Mouse (Mus musculus) hindbrain, postnatal 0 days (tissue): ENCODE results near the gene Rprd1b. TPM values are rescaled to one million over a fixed set of nuclear protein-coding genes. Genes with fewer than 3 reads are reported as not detected.

ENCODE experiments used
- ATAC-seq: fragments of 200-750 bp; cut with Nextera tagmentation; 2 replicates; pipeline ENCODE4 v1.8.0; 2017; ENCODE audit warnings: mild to moderate bottlenecking, moderate TSS enrichment, moderate library complexity
- DNase-seq: peaks from one replicate; pipeline ENCODE4 v3.0.0-alpha.2; 2015; ENCODE audit warnings: low spot score
- H3K27ac ChIP-seq: fragments of 300-500 bp; sonication (generic); 2 replicates; pipeline ENCODE4 v1.5.1; 2014; ENCODE audit warnings: mild to moderate bottlenecking
- H3K27me3 ChIP-seq: fragments of 300-500 bp; sonication (generic); 2 replicates; pipeline ENCODE4 v1.6.1; 2014; ENCODE audit warnings: low read length, mixed read lengths; ENCODE audit not compliant: insufficient read depth
- H3K36me3 ChIP-seq: fragments of 300-500 bp; sonication (generic); 2 replicates; pipeline ENCODE4 v1.6.1; 2014; ENCODE audit warnings: low read length, mixed read lengths; ENCODE audit not compliant: insufficient read depth
- H3K4me1 ChIP-seq: fragments of 300-500 bp; sonication (generic); 2 replicates; pipeline ENCODE4 v1.6.1; 2014; ENCODE audit warnings: antibody characterized with exemption, low read length, mixed read lengths; ENCODE audit not compliant: insufficient read depth
- H3K4me2 ChIP-seq: fragments of 300-500 bp; sonication (generic); 2 replicates; pipeline ENCODE4 v1.6.1; 2014; ENCODE audit warnings: low read depth, mild to moderate bottlenecking, low read length, moderate library complexity, mixed read lengths
- H3K4me3 ChIP-seq: fragments of 300-500 bp; sonication (generic); 2 replicates; pipeline ENCODE4 v1.5.1; 2014; ENCODE audit warnings: low read length
- H3K9ac ChIP-seq: fragments of 300-500 bp; sonication (generic); replicated peaks from 2 replicates; pipeline ENCODE4 v1.6.1; 2014; ENCODE audit warnings: mild to moderate bottlenecking, low read length, moderate library complexity, mixed read lengths
- H3K9me3 ChIP-seq: fragments of 300-500 bp; sonication (generic); 2 replicates; pipeline ENCODE4 v1.6.1; 2016; ENCODE audit warnings: low read length, mixed read lengths
- CTCF ChIP-seq: IDR thresholded peaks from 2 replicates; pipeline ENCODE4 v1.5.1; 2016; ENCODE audit warnings: antibody characterized with exemption, control low read depth, low read depth
- WGBS: fragments of 180-500 bp; shearing (Covaris S2); extraction: QIAGEN DNeasy Blood & Tissue Kit; methylation state at CpG from one replicate; pipeline ENCODE4 v1.1.7; 2014; 5-methylcytosine and 5-hydroxymethylcytosine counted together
- polyA plus RNA-seq: library from polyadenylated mRNA; unstranded; fragments of >200 nt; fragmentation: Nextera tagmentation; extraction: Ambion mirVana; gene quantifications from 2 replicates; pipeline ENCODE4 v1.2.1, GENCODE M21; 2015
- total RNA-seq: library from RNA; depleted of rRNA; stranded (reverse); fragments of >200 nt; gene quantifications from 2 replicates; pipeline ENCODE4 v1.2.3, GENCODE M21; 2014; rRNA removed

The Rprd1b gene
- total RNA-seq (26.3 and 31.3 TPM in 2 replicates), polyA plus RNA-seq (19.8 and 20.4 TPM in 2 replicates)

DNA sequence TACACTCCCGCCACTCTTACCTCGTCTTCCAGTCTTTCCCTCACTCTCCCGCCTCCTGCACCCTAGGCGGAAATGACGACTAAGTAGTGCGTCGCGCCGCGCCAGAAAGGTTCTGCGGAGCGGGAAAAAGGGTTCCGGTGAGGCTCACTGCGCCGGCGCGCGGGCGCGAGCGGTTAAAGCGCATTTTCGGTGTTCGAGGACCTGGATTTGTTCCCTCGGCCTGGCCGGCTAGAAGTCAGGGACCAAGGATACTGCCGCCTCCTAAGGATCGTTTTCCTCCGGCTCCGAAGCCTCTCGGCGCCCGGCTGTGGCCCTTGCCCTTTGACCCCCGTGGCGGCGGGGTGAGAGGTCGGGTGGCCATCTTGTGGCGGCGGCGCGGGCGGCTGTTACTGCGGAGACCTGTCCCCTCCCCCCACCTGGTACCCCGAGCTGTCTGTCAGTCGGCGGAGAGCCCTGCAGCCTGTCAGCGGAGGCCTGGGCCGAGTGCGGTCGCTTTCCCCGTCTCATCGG is at the start of gene Rprd1b, which contains the start of gene Tti1:
Rprd1b (plus strand) TSS at position 144 of the 510 bp plus-strand sequence.
Tti1 (minus strand) TSS at position 80 of the 510 bp plus-strand sequence.
- Histone ChIP-seq H3K27ac (peak within 1 kb of the TSS; percentile 90), H3K27me3 (no peaks in the 10 kb centered on the region), H3K9ac (peak within 1 kb of the TSS; percentile 83), H3K4me1 (peaks cover 25% of the 10 kb centered on the region), H3K4me3 (peak within 1 kb of the TSS; percentile 63), H3K9me3 (no peaks in the 10 kb centered on the region), H3K4me2 (peak within 1 kb of the TSS; percentile 83), H3K36me3 (no peaks in the 10 kb centered on the region)
- under 1% methylated on average over 51 of the region's 52 CpGs for WGBS
- TF ChIP-seq CTCF = no peak
- DNase-seq (peak; percentile 98), ATAC-seq (peak; percentile 96)

DNA sequence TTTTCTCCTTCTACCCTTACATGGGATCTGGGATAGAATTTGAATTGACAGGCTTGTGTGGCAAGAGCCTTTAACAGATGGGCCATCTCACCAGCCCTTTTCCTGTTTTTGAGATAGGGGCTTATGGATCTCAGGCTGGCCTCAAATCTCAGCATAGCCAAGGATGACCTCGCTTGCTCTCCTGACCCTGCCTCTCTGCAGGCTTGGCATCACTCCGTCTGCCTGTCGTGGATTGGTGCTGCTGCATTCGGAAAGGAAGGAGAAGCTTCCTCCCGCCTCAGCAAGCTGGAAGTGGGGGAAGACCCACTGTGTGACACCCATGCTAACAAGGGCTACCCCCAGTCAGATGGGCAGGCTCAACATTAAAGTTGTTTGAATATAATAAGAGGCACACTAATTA is 49.1 kb upstream of the Rprd1b start:
- no peak overlapping the region for H3K9ac ChIP-seq
- 53% methylated on average over 5 of the region's 5 CpGs for WGBS
- TF ChIP-seq CTCF = no peak
- H3K4me1 ChIP-seq = peaks cover 13% of the 10 kb centered on the region; the same call in 1 of the 2 replicates
- DNase-seq (no peak), ATAC-seq (no peak)
- no peaks in the 10 kb centered on the region for H3K27me3 ChIP-seq
- no peak overlapping the region for H3K4me3 ChIP-seq
- no peaks in the 10 kb centered on the region for H3K9me3 ChIP-seq
- no peak overlapping the region for H3K4me2 ChIP-seq
- H3K36me3 ChIP-seq = no peaks in the 10 kb centered on the region
- H3K27ac ChIP-seq = no peak overlapping the region

DNA sequence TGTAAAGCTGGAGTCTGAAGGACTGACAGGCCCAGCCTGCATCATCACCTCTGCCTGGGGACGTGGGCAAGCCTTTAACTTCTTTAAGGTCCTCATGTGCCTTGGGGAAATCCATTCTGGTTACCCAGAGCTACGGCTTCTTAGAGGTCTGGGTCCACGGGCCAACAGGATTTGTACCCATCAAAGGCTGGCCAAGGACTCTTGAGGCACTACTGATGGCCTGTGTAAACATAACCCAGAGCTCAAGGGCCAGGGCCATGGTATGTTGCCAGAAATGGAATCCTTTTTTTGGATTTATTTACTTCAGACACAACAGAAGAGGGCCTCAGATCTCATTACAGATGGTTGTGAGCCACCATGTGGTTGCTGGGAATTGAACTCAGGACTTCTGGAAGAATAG is 45.6 kb upstream of the Rprd1b start:
- H3K27ac ChIP-seq = no peak overlapping the region
- no peak overlapping the region for H3K9ac ChIP-seq
- H3K9me3 ChIP-seq = no peaks in the 10 kb centered on the region
- 92% methylated on average over 3 of the region's 3 CpGs for WGBS
- DNase-seq = no peak
- ATAC-seq = no peak
- H3K4me3 ChIP-seq = no peak overlapping the region
- TF ChIP-seq CTCF = no peak
- no peak overlapping the region for H3K4me2 ChIP-seq
- no peaks in the 10 kb centered on the region for H3K27me3 ChIP-seq
- H3K36me3 ChIP-seq = no peaks in the 10 kb centered on the region
- no peaks in the 10 kb centered on the region for H3K4me1 ChIP-seq

DNA sequence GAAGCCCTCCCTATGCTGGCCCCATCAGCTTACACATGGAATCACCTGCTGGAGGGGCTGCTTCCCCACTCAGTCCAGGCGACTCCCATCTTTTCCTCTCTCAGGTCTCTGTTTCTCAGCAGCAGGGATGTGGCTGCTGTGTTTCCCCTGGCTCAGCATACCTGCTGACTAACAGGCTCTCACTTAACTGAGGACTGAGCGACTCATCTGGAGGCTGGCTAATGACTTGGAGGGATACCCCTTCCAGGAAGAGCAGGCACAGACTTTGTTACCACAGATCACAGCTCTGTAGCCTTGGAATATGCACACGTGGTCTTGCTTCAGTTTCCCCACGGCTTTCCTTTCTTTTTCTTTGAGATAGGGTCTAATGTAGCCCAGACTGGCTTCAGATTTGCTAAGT is 45.0 kb upstream of the Rprd1b start:
- no peak for TF ChIP-seq CTCF
- Histone ChIP-seq H3K4me2 (no peak overlapping the region), H3K4me3 (no peak overlapping the region), H3K27ac (no peak overlapping the region), H3K27me3 (no peaks in the 10 kb centered on the region), H3K4me1 (no peaks in the 10 kb centered on the region), H3K9ac (no peak overlapping the region), H3K9me3 (no peaks in the 10 kb centered on the region), H3K36me3 (no peaks in the 10 kb centered on the region)
- ATAC-seq = no peak
- DNase-seq = no peak
- 85% methylated on average over 4 of the region's 4 CpGs for WGBS

DNA sequence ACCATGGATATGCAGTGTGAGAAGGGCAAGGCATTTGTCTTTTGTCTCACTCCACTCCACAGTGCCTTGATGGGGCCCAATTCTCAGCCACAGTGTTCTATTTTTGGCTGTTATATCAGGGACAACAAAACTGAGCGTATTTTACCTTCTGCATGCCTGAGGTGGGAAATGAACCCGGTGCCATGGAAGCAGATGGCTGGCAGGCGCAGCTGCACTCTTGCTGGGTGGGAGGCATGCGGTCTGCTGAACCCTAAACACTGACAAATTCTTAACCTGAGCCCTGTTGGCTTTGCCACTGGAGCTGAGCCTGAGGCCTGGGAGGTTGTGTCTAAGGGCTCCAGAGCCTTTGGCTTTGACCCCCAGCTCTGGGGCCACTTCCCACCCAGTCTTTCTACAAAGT is 42.7 kb upstream of the Rprd1b start:
- TF ChIP-seq CTCF = no peak
- ATAC-seq (no peak), DNase-seq (no peak)
- Histone ChIP-seq H3K27me3 (no peaks in the 10 kb centered on the region), H3K9ac (no peak overlapping the region), H3K4me2 (no peak overlapping the region), H3K4me3 (no peak overlapping the region), H3K4me1 (no peaks in the 10 kb centered on the region), H3K9me3 (no peaks in the 10 kb centered on the region), H3K27ac (no peak overlapping the region), H3K36me3 (no peaks in the 10 kb centered on the region)
- 55% methylated on average over 4 of the region's 4 CpGs for WGBS

DNA sequence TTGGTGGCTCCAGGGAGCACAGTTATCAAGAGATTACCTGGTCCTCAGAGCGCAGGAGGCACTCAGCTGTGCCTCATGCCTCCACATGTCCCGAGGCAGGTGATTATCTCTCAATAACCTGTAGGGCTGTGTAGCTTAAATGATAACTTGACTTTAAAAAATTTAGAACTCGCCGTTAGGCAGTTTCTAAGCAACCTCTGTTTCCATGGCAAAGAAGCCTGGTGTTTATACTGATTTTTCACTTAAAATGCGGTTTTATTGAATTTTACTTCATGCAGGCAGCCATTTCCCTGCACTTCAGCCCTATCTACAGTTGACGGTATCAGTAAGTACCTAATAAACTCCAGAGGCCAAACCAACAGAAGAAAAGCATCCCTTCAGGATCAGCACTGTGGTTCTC is 42.1 kb upstream of the Rprd1b start:
- TF ChIP-seq CTCF = no peak
- ATAC-seq (no peak), DNase-seq (peak; percentile 35)
- H3K4me1 ChIP-seq = no peaks in the 10 kb centered on the region
- no peak overlapping the region for H3K4me3 ChIP-seq
- H3K4me2 ChIP-seq = no peak overlapping the region
- no peaks in the 10 kb centered on the region for H3K9me3 ChIP-seq
- no peaks in the 10 kb centered on the region for H3K27me3 ChIP-seq
- no peaks in the 10 kb centered on the region for H3K36me3 ChIP-seq
- no peak overlapping the region; the same call in 1 of the 2 replicates for H3K27ac ChIP-seq
- 68% methylated on average over 6 of the region's 6 CpGs for WGBS
- H3K9ac ChIP-seq = no peak overlapping the region

DNA sequence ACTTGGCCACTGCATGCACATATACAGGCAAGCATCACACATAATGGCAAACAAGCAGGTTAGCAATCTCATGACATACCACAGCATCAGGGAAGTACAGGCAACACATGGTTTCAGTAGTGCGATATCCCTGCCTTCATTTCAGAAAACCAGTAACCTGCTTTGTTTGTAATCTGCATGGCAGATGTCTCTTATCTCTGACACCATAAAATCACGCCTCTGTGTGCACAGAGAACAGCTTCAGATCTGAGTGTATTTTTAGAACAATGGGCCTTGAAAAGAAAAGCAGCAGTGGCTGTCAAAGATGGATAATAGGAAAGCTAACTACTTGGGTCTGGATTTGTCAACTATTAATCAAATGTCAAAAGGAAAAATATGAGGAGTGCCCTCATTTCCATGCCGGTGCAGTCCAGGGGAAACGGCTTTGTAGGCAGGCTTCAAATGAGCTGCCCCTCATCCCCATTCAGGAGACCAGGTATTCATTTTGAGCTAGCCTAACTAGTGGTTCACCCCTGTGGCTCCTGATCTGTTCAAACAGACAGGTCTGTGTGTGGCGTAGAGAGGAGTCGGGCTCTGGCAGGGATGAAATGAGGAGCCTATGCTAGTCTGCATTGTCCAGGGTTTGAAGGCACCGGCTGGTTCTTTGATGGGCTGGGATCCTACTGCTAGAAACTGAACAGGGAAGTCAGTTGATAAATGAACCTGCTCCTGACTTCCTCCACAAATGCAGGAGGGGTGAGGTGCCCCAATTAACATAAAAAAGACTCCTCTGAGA is 39.7 kb upstream of the Rprd1b start:
- H3K36me3 ChIP-seq = no peaks in the 10 kb centered on the region
- H3K27ac ChIP-seq = peak overlapping the region; percentile 1; the same call in 1 of the 2 replicates
- H3K9ac ChIP-seq = no peak overlapping the region
- ATAC-seq (no peak), DNase-seq (no peak)
- no peak overlapping the region for H3K4me3 ChIP-seq
- H3K27me3 ChIP-seq = no peaks in the 10 kb centered on the region
- H3K4me1 ChIP-seq = no peaks in the 10 kb centered on the region
- TF ChIP-seq CTCF = no peak
- H3K9me3 ChIP-seq = no peaks in the 10 kb centered on the region
- 54% methylated on average over 7 of the region's 7 CpGs for WGBS
- H3K4me2 ChIP-seq = no peak overlapping the region
